Mouse (Mus musculus) bone marrow macrophage, adult 2 months (primary cell): Measurements from ENCODE around the gene Tmed5.

ENCODE experiments used
- CTCF ChIP-seq: IDR thresholded peaks from 2 replicates; pipeline ENCODE4 v1.5.1; 2012; ENCODE audit warnings: low read depth, mild to moderate bottlenecking, low read length, moderate library complexity
- POLR2A ChIP-seq: IDR thresholded peaks from 2 replicates; pipeline ENCODE4 v1.6.1; 2012; ENCODE audit warnings: mild to moderate bottlenecking, low read depth, low read length, borderline replicate concordance

DNA sequence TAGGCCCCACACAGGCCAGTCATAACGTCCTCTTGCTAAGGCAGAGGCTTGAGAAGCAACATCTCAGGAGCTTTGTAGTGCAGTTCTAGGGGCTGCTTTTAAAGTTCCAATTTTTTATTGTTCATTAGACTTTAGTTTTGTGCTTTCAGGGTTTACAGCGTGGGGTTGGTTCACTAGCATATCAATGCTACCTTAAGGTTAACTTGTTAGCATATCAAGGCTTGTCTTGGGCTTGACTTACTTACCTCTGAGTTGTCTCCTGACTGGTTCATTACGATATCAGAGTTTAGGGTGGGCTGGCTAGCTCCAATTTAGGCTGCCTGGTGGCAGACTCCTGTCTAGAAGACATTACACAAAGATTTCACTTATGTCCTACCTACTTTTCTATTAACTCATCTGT is 34.7 kb downstream of the Tmed5 start:
- TF ChIP-seq POLR2A (no peak), CTCF (no peak)
